Mouse (Mus musculus): ENCODE data around the gene Cachd1. TPM values are rescaled to one million over a fixed set of nuclear protein-coding genes. Genes with fewer than 3 reads are reported as not detected.

Cachd1 gene
- polyA plus RNA-seq, 1 experiment, result 3.9 TPM

- Histone ChIP-seq H3K79me2 (ENCODE audit: control insufficient read depth, insufficient read depth) (no peaks in the 10 kb centered on the region), H3K4me2 (ENCODE audit: low read depth) (no peak overlapping the region), H3ac (ENCODE audit: control insufficient read depth, insufficient read length) (no peak overlapping the region), H3K36me3 (ENCODE audit: control insufficient read depth, insufficient read depth) (no peaks in the 10 kb centered on the region), H3K4me3 (no peak overlapping the region), H3K27me3 (ENCODE audit: control insufficient read depth, insufficient read depth, insufficient read length) (no peaks in the 10 kb centered on the region)
- TF ChIP-seq POLR2A (IDR thresholded peaks at IDR 0.05; ENCODE audit: insufficient read length, low read depth) (no peak), MYOD1 (IDR thresholded peaks at IDR 0.05; ENCODE audit: control insufficient read depth in 1 of 3, insufficient read length in 2 of 3, low read depth in 2 of 3) (no peak), MYOG (IDR thresholded peaks at IDR 0.05; ENCODE audit: control insufficient read depth in 1 of 3, insufficient read depth in 1 of 3, insufficient read length in 2 of 3, low read depth in 2 of 3) (no peak), CEBPB (IDR thresholded peaks at IDR 0.05; ENCODE audit: insufficient read depth, poor library complexity, severe bottlenecking) (no peak), TCF12 (IDR thresholded peaks at IDR 0.05; ENCODE audit: insufficient read depth, poor library complexity, severe bottlenecking) (no peak), POLR2AphosphoS2 (IDR thresholded peaks at IDR 0.05; ENCODE audit: insufficient read length, low read depth) (no peak), TCF3 (IDR thresholded peaks at IDR 0.05; ENCODE audit: insufficient read length, low read depth) (no peak), REST (IDR thresholded peaks at IDR 0.05; ENCODE audit: insufficient read depth, insufficient read length) (no peak), E2F4 (IDR thresholded peaks at IDR 0.05; ENCODE audit: insufficient read depth) (no peak), USF1 (IDR thresholded peaks at IDR 0.05; ENCODE audit: low read depth) (no peak), MAX (IDR thresholded peaks at IDR 0.05; ENCODE audit: low read depth) (no peak), SRF (IDR thresholded peaks at IDR 0.05; ENCODE audit: control insufficient read depth, insufficient read length, low read depth) (no peak)
Measured at GRCm38 (mm10) chr4:100988231-100988799, 211.8 kb downstream of the Cachd1 start.

- H3K79me2 ChIP-seq (ENCODE audit: control insufficient read depth, insufficient read depth), result no peaks in the 10 kb centered on the region
- TF ChIP-seq POLR2A (IDR thresholded peaks at IDR 0.05; ENCODE audit: insufficient read length, low read depth), result no peak
- no peak for TF ChIP-seq TCF3 (IDR thresholded peaks at IDR 0.05; ENCODE audit: insufficient read length, low read depth)
- no peak for TF ChIP-seq POLR2AphosphoS2 (IDR thresholded peaks at IDR 0.05; ENCODE audit: insufficient read length, low read depth)
- no peak for TF ChIP-seq TCF12 (IDR thresholded peaks at IDR 0.05; ENCODE audit: insufficient read depth, poor library complexity, severe bottlenecking)
- no peak for TF ChIP-seq CEBPB (IDR thresholded peaks at IDR 0.05; ENCODE audit: insufficient read depth, poor library complexity, severe bottlenecking)
- no peak for TF ChIP-seq REST (IDR thresholded peaks at IDR 0.05; ENCODE audit: insufficient read depth, insufficient read length)
- no peak for TF ChIP-seq USF1 (IDR thresholded peaks at IDR 0.05; ENCODE audit: low read depth)
- no peak for TF ChIP-seq E2F4 (IDR thresholded peaks at IDR 0.05; ENCODE audit: insufficient read depth)
- no peak overlapping the region for H3K4me3 ChIP-seq
- no peak overlapping the region for H3K4me2 ChIP-seq (ENCODE audit: low read depth)
- H3ac ChIP-seq (ENCODE audit: control insufficient read depth, insufficient read length), result no peak overlapping the region
- no peaks in the 10 kb centered on the region for H3K36me3 ChIP-seq (ENCODE audit: control insufficient read depth, insufficient read depth)
- H3K27me3 ChIP-seq (ENCODE audit: control insufficient read depth, insufficient read depth, insufficient read length), result no peaks in the 10 kb centered on the region
Measured at GRCm38 (mm10) chr4:100990996-100991395, 214.5 kb downstream of the Cachd1 start.

- H3K79me2 ChIP-seq (ENCODE audit: control insufficient read depth, insufficient read depth), result no peaks in the 10 kb centered on the region
- no peaks in the 10 kb centered on the region for H3K36me3 ChIP-seq (ENCODE audit: control insufficient read depth, insufficient read depth)
- H3K4me3 ChIP-seq, result no peak overlapping the region
- TF ChIP-seq CEBPB (IDR thresholded peaks at IDR 0.05; ENCODE audit: insufficient read depth, poor library complexity, severe bottlenecking) (no peak), POLR2AphosphoS2 (IDR thresholded peaks at IDR 0.05; ENCODE audit: insufficient read length, low read depth) (no peak), POLR2A (IDR thresholded peaks at IDR 0.05; ENCODE audit: insufficient read length, low read depth) (no peak), SRF (IDR thresholded peaks at IDR 0.05; ENCODE audit: control insufficient read depth, insufficient read length, low read depth) (no peak), TCF3 (IDR thresholded peaks at IDR 0.05; ENCODE audit: insufficient read length, low read depth) (no peak), MYOG (IDR thresholded peaks at IDR 0.05; ENCODE audit: control insufficient read depth in 1 of 3, insufficient read depth in 1 of 3, insufficient read length in 2 of 3, low read depth in 2 of 3) (no peak), E2F4 (IDR thresholded peaks at IDR 0.05; ENCODE audit: insufficient read depth) (no peak), REST (IDR thresholded peaks at IDR 0.05; ENCODE audit: insufficient read depth, insufficient read length) (no peak), MAX (IDR thresholded peaks at IDR 0.05; ENCODE audit: low read depth) (no peak), MYOD1 (IDR thresholded peaks at IDR 0.05; ENCODE audit: control insufficient read depth in 1 of 3, insufficient read length in 2 of 3, low read depth in 2 of 3) (no peak), USF1 (IDR thresholded peaks at IDR 0.05; ENCODE audit: low read depth) (no peak), TCF12 (IDR thresholded peaks at IDR 0.05; ENCODE audit: insufficient read depth, poor library complexity, severe bottlenecking) (no peak)
- H3K4me2 ChIP-seq (ENCODE audit: low read depth), result no peak overlapping the region
- no peak overlapping the region for H3ac ChIP-seq (ENCODE audit: control insufficient read depth, insufficient read length)
- no peaks in the 10 kb centered on the region for H3K27me3 ChIP-seq (ENCODE audit: control insufficient read depth, insufficient read depth, insufficient read length)
Measured at GRCm38 (mm10) chr4:100992086-100992485, 215.6 kb downstream of the Cachd1 start.

GRCm38 (mm10) chr4:100994442-100995255 is 218.2 kb downstream of the Cachd1 start:
- Histone ChIP-seq H3K79me2 (ENCODE audit: control insufficient read depth, insufficient read depth) (no peaks in the 10 kb centered on the region), H3K27me3 (ENCODE audit: control insufficient read depth, insufficient read depth, insufficient read length) (no peaks in the 10 kb centered on the region), H3ac (ENCODE audit: control insufficient read depth, insufficient read length) (no peak overlapping the region), H3K4me2 (ENCODE audit: low read depth) (no peak overlapping the region), H3K4me3 (no peak overlapping the region), H3K36me3 (ENCODE audit: control insufficient read depth, insufficient read depth) (no peaks in the 10 kb centered on the region)
- TF ChIP-seq TCF12 (IDR thresholded peaks at IDR 0.05; ENCODE audit: insufficient read depth, poor library complexity, severe bottlenecking), result no peak
- TF ChIP-seq USF1 (IDR thresholded peaks at IDR 0.05; ENCODE audit: low read depth), result no peak
- TF ChIP-seq MYOG (IDR thresholded peaks at IDR 0.05; ENCODE audit: control insufficient read depth in 1 of 3, insufficient read depth in 1 of 3, insufficient read length in 2 of 3, low read depth in 2 of 3), result no peak
- TF ChIP-seq POLR2A (IDR thresholded peaks at IDR 0.05; ENCODE audit: insufficient read length, low read depth), result no peak
- TF ChIP-seq REST (IDR thresholded peaks at IDR 0.05; ENCODE audit: insufficient read depth, insufficient read length), result no peak
- no peak for TF ChIP-seq POLR2AphosphoS2 (IDR thresholded peaks at IDR 0.05; ENCODE audit: insufficient read length, low read depth)
- no peak for TF ChIP-seq TCF3 (IDR thresholded peaks at IDR 0.05; ENCODE audit: insufficient read length, low read depth)
- no peak for TF ChIP-seq MYOD1 (IDR thresholded peaks at IDR 0.05; ENCODE audit: control insufficient read depth in 1 of 3, insufficient read length in 2 of 3, low read depth in 2 of 3)
- TF ChIP-seq CEBPB (IDR thresholded peaks at IDR 0.05; ENCODE audit: insufficient read depth, poor library complexity, severe bottlenecking), result no peak
- no peak for TF ChIP-seq SRF (IDR thresholded peaks at IDR 0.05; ENCODE audit: control insufficient read depth, insufficient read length, low read depth)
- no peak for TF ChIP-seq MAX (IDR thresholded peaks at IDR 0.05; ENCODE audit: low read depth)
- TF ChIP-seq E2F4 (IDR thresholded peaks at IDR 0.05; ENCODE audit: insufficient read depth), result no peak
